Mouse (Mus musculus) testis, postnatal 14 days (tissue): Measurements from ENCODE around the gene Cmbl.

ENCODE experiments used
- DNase-seq: peaks from one replicate; pipeline ENCODE4 v3.0.0; 2021; ENCODE audit warnings: low spot score

Gene Cmbl

DNA sequence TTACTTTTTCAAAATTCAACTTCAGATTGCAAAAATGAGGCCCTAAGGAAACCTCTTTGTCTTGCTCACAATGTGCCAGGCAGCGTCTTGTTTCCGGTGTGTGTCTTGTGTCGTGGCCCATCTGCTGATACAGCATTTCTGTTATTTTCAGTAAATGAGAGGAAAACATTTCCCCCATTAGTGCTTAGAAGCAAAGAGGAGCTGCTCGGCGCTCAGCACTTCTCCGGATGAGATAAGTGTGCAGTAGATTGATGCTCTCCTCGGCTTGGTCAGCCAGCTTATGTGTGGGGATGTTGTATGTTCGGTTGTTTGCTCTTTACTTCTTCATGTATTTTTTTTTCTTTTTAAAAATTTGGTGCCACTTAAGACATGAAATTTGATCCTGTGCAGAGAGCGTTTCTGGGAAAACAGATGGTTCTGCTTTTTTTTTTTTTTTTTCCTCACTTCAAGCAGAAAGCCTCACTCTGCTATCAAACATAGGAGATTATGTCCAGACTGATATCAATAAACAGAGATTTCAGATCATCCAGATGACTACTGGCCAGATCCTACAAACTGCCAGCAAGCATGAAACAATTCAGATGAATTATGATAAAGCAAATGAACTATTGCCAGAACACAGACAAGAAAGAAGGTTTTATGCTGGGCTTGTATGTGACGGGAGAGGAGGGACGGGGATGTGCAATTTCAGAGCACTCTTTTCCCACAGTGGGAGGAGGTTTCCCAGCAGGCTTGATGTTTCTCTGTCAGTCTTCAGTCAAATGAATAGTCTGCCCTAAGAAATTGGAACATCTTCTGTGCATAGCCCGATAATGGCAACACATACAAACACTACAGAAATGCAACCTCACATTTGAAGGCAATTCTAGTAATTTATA, 62.3 kb downstream of the Cmbl start:
- no peak for DNase-seq

DNA sequence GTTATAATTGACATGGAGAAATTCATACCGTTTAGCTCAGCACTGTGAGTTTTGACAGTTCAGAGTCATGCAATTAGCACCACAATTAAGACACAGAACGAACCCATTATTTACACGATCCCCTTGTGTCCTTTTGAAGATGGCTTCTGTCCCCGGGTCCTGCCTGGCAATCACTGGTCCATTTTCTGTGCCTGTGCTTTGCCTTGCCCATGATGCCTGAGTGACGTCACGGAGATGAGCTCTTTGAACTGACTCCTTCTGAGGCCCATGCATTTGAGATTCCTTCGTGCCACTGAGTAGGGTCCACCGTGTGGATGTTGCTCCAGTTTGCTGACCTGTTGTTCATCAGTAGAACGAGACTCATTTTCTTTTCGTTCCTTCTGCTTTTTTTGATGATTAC, 63.0 kb downstream of the Cmbl start:
- DNase-seq: no peak

DNA sequence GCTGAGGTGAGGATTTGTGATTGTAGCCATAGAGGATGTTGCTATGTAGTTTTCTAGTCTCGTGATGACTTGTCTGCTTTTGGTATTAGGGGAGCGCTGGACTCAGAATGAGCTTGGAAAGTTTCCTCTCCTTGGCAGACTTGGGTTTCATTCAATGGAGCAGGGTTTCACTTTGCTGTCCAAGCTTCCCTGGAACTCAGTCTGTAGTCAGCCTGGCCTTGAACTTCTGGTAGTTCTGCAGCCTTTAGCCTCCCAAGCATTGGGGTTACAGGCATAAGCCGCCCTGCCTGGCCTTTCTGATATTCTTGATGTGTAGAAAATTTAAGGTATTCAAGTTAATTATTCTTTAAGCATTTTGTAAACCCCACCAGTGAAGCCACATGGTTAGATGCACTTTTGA, 64.4 kb downstream of the Cmbl start:
- DNase-seq: no peak

DNA sequence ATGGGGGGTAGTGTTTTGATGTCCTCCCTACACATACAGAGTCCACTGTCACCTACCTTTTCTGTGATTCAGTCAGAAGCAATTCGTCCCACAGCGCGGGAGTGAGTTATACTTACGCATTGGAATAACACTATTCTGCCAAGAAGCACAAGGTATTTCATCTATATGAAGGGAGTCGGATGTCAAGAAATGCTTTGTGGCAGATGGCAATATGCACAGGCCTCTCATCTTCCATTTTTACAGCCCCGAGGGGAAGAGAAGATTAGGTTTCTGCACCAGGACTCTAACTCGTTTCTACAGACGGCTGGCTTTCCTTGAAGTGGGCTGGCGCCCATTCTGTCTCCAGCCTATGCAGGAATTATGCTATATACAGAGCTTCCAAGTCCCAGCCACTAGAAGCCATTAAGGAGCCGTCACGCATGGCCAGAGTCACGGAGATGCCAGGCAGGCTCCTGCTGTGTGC, 66.2 kb downstream of the Cmbl start:
- no peak for DNase-seq

DNA sequence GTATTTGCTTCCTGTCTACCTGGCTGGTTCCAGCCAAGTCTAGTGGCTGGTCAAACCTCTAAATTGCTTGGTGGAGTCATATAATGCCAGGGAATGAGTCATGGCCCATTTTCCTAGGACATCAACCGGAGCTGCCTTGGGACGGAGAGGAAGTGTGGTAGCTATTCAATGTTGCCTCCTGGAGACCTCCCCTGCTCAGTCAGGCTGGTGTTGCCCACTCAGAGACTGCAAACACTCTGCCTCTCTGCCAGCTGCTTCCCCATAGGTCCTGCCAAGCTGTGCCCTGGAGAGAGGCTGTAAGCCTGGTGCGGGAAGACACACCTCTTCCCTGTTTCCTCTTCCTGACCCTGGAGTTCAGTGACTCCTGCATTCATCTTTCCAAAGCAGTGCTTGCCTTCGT, 67.3 kb downstream of the Cmbl start:
- no peak for DNase-seq

DNA sequence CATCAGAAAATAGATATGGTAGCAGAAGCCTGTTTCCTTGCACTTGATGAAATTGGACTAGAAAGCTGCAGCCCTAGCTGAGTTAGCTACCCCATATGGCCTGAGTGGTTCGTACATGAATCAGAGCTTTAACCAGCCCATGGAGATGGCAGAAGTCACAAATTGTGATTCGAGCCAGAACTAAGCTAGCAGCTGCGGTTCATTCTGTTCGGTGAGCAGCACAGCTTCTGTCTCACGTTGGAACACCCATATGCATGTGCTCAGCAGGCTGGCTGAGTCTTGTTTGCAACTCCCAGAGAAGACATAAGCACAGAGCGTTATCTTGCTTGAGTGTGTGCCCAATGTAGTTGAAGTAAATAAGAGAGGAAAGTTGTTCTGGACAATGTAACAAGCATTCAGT, 69.4 kb downstream of the Cmbl start:
- no peak for DNase-seq

DNA sequence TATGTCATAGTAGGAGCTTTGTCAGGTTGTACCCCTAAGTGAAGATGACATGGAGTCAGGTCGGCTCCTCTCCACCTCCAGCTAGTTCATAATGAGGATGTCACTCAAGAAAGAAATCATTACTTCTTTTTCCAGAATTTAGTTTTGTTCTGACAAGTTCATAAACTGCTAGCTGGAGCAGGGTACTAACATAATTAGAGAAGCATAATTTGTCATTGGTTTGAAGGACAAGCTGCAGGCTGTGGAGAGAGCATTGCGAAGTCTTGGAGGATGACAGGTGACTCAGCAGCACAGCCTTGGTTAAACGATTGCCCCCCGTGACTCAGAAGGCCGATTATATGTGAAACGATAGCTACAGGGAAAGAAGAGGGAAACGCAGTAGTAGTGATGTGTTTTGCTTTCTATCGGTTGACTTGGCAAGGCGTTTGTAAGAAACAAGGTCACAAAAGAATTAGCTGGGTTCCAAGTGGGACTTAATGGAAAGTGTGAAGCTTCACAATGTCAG, 71.0 kb downstream of the Cmbl start:
- DNase-seq: no peak
